Mouse (Mus musculus) spleen, embryonic (tissue): Measurements from ENCODE around the gene Osbpl10.
"Not testable (repeated sequence)": the region's sequence is repeated elsewhere in the genome, so short reads cannot be mapped to it uniquely, and the experiment has no call there.

Experiments
- CTCF ChIA-PET: fragments of 350-600 bp; sonication (Branson Sonifier 250); formaldehyde crosslinking; loops from one replicate; lab custom pipeline; 2022; lab: Charles Lee

The Osbpl10 gene

DNA sequence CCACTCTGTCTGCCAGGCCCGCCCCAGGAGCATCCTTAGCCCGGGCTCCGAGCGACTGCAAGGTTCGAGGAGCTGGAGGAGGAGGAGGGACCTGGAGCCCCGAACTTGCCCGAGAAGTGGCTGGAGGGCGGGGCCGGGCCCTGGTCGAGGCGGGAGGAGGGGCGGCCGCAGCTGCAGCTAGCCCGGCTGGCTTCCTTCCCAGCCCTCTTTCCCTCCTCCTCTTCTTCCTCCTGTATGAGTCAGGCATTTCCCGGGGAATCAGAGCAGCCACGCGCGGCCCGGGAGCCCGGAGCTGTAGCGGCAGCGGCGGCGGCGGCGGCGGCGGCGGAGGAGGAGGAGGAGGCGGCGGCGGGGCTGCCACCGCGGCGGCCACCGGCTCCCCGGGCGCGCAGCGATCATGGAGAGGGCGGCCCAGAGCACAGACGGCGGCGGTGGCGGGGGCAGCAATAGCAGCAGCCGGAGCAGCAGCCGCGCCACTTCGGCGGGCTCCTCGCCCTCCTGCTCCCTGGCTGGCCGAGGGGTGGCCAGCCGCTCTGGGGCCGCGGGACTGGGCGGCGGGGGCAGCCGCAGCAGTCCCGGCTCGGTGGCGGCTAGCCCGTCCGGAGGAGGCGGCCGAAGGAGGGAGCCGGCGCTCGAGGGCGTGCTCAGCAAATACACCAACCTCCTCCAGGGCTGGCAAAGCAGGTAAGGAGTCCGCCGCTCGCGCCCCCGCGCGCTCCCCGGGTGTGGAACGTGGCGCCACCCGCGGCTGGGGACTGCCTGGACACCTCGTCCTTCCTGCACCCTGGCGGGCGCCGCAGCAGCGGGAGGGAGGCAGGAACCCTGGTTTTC lies at the start of gene Osbpl10:
TSS of gene Osbpl10 (plus strand) at position 289 of the 831 bp plus-strand sequence.
- CTCF ChIA-PET: no interaction called here

DNA sequence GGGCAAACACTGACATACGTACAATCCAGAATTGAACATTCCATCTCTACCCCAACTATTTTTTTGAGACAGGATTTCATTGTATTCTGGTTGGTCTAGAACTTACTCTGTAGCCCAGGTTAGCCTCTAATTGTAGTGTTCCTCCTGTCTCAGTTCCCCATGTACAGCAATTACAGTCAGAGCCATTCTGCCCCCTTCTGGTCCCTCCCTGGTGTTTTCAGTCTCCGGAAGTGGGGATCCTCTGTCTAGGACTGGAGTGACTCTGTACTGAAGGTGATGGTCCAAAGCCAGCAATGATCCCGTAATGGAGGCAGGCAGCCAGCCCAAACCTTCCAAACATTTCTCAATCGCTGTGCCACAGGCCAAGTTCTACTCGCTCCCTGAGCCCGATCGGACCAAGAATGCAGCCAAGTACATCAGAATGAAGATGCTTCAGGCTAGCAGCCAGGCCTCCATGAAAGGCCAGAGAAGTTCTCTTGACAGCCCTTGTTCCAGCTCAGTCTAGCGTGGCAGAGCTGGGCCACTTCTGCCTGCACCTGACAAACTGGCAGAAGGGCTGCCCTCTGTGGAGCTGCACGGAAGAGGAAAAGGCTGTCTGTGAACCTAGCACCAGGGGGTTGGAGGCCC lies 47.8 kb upstream of the Osbpl10 start:
- CTCF ChIA-PET: interaction anchor here (0.7 kb wide), 1 partner anchor 169 kb away, joined by 7 read pairs; no protein-coding TSS in a partner anchor

DNA sequence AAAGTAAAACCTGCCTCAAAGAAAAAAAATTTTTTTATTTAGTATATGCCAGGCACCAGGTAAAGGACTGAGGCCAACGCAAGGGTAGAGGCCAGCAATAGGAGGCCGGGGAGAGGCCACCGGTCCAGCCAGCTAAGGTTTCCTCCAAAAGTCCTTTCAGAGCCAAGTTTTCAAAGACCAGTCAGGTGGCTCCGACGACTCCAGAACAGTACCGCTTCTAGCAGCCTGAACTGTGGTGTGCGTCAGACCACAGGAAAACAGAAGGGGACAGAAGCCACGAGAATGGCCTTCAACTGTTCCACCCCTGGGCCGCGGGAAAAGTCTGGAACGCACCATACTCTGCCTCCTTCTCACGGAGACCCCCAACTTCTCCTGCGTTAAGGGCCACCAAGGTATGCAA lies 45.8 kb upstream of the Osbpl10 start:
- CTCF ChIA-PET: no interaction called here

DNA sequence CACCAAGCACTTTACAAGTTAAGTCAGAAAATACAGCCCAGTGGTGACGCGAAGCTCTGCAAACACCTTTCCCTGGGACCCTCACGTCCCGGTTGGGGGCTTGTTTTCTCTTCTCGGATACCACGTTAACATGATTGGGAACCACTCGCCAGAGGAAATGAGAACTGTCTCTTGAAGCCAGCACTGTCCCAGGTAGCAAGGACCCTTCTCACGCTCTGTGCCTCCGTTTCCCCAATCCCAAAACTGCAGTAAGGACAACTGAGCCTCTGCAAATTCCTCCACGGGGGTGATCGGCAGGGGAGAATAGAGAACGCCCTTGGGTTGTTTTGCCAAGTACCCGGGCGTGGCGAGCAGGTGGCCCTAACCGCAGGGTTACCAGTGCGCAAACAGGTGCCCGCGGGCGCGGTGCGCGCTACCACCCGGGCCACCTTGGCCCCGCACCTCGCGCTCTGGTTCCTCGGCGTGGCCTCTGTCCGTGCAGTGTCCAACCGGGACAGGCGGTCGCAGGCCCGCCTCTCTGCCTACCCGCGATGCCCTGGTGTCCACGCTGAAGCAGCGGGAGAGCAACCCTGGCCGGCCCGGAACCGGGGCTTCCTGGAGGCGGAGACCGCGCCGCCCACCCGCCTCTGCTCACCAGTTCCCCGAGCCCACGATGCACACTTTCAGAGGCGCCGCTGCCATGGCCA lies 45.2 kb upstream of the Osbpl10 start:
- CTCF ChIA-PET: no interaction called here

DNA sequence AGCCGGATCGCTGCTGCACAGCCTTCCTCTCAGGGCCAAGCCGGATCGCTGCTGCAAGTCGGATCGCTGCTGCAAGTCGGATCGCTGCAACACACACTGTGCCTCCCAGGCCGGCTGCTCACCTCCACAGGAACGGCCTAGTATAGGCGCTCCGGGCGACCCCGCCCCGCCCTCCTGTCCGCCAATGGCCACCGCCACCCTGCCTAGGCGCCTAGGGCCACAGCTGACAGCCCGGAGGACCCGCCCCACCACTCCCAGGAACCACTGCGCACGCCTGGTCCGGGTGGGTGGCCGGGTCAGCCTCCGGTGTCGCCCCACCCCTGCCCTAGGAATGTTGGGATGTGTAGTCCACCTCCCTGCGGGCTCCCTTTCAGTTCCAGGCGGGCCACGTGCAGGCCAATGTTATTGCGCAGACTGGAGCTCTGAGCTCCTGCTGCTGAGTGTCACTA lies 44.6 kb upstream of the Osbpl10 start, which contains the start of gene Gpd1l:
TSS of gene Gpd1l (minus strand) at position 265 of the 449 bp plus-strand sequence.
- CTCF ChIA-PET: interaction anchor here (0.8 kb wide), 1 partner anchor 189 kb away, joined by 3 read pairs; no protein-coding TSS in a partner anchor

DNA sequence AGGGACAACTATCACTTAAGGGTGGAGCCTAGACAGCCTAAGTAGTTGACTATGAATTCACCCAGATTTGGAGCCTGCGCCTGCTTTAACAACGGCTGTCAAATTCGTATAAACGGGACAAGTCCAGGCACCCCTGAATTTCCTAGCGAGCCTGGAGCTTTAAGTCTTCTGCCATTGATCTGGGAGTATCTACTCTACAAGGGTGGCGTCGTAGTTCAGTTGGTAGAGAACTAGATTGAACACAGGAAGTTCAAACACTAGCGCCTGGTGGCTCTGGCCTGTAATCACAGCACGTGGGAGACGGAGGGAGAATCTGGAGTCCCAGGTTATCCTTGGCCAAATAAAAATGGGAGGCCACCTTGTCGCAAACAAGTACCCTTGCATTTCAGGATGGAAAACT lies 44.1 kb upstream of the Osbpl10 start:
- CTCF ChIA-PET: interaction anchor here (0.8 kb wide), 1 partner anchor 189 kb away, joined by 3 read pairs; no protein-coding TSS in a partner anchor

DNA sequence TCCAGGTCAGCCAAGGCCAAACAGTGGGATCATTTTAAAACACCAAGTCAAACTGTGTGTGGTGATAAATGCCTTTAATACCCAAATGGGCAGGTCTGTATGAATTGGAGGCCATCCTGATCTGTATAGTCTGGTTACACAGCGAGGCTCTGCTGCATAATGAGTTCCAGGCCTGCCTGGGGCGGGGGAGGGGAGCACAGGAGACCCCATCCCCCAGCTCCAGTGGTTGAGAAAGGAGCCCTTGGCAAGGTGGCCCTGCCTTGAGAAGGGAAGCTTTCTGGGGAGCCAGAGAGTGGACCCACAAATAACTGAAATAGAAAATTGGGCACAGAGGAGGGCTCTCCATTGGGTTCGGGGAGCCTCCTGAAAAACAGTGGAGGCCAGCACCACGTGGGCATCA lies 43.0 kb upstream of the Osbpl10 start:
- CTCF ChIA-PET: interaction anchor here (1.0 kb wide), 1 partner anchor 28 kb away, joined by 5 read pairs; no protein-coding TSS in a partner anchor

DNA sequence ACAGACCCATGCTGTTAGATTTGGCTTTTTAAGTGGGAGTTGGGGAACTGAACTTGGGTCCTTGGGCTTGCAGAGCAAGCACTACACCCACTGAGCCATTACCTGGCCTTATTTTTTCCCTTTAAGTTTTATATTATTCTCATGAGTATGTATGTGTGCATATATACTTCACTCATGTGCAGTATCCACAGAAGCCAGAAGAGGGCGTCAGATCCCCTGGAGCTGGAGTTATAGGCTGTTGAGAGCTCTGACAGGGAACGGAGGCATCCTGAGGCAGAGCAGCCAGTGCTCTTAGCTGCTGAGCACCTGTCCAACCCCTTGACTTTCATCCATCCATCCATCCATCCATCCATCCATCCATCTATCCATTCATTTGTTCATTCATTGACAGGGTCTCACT lies 41.7 kb upstream of the Osbpl10 start:
- CTCF ChIA-PET: interaction anchor here (0.5 kb wide), 1 partner anchor 12 kb away, joined by 7 read pairs; no protein-coding TSS in a partner anchor

DNA sequence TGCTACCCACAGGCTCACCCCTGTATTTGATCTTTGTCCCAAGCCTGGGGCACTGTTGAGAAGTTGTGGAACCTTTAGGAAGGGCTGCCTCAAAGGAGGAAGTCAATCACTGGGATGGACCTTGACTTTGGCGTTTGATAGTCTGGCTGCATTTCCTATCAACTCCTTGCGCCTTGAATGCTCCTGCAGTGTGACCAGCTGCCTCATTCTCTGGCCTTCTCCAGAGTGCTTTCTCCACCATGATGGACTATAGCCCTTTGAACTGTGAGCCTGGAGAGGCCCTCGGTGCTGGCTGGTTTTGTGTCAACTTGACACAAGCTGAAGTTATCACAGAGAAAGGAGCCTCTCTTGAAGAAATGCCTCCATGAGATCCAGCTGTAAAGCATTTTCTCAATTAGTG lies 33.7 kb upstream of the Osbpl10 start:
- CTCF ChIA-PET: no interaction called here

DNA sequence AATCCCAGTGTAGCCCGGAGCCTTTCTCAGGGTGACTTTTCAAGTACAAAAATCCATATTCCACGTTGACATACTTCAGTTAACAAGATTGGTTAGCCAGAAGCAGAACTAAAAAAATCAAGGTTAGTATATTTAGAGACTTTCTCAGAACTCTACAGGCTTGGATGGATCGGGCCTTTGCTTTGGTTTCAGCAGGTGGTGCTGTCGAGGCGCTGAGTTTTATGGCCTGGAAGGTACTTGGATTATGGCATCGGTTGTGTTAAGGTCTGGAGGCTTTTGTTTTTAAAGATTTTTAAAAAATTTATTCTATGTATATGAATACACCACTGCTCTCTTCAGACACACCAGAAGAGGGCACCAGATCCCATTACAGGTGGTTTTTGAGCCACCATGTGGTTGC lies 32.8 kb upstream of the Osbpl10 start:
- CTCF ChIA-PET: no interaction called here

DNA sequence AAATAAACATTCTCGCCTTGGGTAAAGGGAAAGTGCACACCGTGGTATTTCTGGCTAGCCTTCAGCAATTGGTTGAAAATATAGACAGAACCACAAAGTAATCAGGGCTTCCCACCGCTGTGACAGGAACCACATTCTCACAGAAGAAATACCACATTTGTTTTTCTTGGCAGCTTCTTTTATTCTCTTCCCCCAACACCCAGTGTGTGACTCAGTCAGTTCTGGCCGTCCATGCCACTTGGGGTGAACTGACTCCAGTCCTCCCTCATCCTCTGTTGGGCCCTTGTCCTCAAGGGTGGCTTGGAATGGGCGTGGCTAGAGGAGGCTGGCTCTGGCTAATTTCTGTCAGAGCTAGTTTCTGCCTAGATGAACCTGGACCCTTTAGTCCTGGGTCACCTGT lies 30.0 kb upstream of the Osbpl10 start:
- CTCF ChIA-PET: interaction anchor here (0.5 kb wide), 2 partner anchors 9 to 60 kb away, joined by 3 to 4 read pairs; no protein-coding TSS in a partner anchor

DNA sequence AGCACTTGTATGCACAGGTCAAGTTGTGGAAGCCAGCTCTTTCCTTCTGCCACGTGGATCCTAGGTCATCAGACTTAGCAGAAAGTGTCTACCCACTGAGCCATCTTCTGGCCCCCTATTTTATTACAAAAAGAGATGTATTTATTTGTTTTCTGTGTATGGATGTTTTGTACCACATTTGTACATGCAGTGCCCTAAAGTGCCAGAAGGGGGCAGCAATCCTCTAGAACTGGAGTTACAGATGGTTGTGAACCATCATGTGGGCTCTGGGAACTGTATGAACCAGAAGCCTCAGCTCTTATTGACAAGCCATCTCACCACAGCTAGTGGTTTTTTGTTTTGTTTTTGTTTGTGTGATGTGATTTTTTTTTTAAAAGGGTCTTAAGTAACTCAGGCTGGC lies 25.5 kb upstream of the Osbpl10 start:
- CTCF ChIA-PET: no interaction called here

DNA sequence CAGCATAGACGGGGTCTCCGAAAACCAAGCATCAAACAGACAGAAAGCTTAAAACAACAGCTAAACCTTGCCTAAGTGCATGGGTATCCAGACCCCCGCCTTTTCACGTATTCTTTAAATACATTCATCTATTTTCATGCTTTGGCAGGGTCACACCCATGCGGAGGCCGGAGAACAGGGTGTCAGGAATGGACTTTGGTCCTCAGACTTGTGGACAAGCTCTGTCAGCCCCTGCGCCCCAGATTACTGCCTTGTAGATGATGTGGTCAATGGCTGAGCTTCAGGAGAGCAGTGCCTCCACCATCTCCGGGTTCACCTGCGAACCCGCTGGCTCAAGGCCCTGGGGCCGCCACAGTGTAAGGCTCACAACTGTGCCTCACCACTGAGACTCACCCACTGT lies 23.0 kb upstream of the Osbpl10 start:
- CTCF ChIA-PET: no interaction called here

DNA sequence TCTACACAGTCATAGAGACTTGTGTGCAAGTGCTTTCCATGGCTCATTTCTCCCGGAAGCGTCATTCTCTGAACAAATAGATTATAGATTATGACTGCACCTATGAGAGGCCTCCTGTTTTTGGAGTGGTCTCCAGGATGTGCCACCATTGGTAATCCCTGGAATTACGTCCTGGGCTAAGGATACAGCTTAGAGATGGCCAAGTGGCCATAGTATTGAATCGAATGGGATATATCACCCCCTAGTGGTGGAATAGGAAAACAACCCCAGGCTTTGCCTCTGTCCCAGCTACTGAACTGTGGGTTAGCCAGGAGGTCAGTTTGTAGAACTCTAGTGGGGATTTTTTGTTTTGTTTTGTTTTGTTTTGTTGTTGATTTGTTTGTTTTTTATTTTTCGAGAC lies 21.4 kb upstream of the Osbpl10 start:
- CTCF ChIA-PET: interaction anchor here (1.1 kb wide), 1 partner anchor 162 kb away, joined by 3 read pairs; no protein-coding TSS in a partner anchor

DNA sequence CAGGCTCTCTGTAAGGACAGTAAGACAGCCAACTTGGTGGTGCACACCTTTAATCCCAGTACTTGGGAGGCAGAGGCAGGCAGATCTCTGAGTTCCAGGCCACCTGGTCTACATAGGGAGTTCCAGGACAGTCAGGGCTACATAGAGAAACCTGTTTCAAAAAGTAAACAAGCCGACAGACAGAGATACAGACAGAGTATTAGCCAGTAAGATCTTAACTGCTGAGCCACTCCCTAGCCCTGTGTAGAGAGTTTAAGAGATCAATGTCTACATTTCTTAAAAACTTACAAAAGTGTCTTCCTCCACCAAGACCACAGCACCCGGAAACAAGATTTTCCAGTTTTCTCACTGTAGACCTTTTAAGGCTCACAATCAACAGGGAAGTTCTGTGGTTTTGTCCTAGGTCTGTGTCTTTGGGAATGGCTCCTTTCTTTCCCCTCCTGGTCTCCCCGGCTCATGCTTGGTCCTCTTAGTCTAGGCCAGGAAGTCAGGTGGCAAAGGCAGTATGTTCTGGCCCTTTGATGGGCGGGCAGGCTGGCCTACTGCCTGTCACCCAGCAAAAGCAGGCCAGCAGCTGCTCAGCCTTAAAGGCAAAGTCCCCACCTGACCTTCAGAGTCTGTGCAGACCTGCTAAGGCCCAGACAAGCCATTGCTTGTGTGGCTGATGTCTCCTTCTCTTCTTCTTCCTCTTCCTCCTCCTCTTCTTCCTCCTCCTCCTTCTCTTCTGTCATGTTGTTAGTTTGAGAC lies 18.2 kb upstream of the Osbpl10 start:
- CTCF ChIA-PET: no interaction called here

DNA sequence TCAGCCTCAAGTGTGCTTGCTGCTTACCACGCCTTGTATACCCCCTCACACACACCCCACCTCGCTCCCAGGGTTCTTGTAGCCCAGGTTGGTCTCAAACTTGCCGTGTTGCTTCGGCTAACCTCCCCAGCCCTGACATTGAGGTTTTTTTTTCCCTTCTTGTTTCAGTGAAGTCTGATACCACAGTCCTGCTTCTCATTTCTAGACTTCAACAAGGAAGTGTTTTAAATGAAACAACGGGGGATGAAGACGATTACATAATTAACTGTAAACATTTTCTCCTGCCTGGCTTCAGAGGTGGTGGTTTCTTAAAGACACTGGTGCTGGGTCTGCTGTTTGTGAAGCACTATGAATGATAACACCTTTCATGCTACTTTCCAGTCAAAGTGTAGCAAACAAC lies 17.5 kb upstream of the Osbpl10 start:
- CTCF ChIA-PET: no interaction called here

DNA sequence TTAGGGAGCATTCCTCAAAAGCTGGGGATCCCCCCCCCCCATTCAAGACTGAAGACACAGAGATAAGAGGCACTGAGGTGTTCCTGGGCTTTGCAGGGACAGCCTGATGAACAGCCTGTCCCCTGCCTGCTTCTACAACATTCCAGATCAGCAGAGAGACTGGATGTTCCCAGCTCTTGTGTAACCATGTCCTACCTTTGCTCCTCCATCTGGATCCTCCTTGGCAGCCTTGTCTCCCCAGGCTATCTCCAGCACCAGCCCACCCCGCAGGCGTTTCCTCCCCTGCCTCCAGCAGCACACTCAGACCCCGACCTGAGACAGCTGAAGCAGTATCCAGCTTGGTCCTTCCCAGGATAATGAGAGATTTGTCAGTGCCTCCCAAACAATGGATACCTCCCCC lies 14.3 kb upstream of the Osbpl10 start:
- CTCF ChIA-PET: no interaction called here

DNA sequence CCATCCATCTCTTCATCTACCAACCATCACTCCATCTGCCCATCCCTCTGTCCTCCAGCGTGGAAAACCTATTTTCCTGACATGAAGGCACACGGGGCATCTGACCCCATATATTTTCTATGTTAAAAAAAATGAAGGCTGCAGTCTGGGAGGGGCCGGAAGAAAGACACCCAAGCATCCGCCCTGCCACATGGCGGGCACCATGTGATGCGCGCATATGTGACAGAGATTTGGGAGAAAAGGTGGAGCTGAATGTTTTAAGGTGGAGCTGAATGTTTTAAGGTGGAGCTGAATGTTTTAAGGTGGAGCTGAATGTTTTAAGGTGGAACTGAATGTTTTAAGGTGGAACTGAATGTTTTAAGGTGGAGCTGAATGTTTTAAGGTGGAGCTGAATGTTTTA lies 12.1 kb upstream of the Osbpl10 start:
- CTCF ChIA-PET: not testable (repeated sequence)

DNA sequence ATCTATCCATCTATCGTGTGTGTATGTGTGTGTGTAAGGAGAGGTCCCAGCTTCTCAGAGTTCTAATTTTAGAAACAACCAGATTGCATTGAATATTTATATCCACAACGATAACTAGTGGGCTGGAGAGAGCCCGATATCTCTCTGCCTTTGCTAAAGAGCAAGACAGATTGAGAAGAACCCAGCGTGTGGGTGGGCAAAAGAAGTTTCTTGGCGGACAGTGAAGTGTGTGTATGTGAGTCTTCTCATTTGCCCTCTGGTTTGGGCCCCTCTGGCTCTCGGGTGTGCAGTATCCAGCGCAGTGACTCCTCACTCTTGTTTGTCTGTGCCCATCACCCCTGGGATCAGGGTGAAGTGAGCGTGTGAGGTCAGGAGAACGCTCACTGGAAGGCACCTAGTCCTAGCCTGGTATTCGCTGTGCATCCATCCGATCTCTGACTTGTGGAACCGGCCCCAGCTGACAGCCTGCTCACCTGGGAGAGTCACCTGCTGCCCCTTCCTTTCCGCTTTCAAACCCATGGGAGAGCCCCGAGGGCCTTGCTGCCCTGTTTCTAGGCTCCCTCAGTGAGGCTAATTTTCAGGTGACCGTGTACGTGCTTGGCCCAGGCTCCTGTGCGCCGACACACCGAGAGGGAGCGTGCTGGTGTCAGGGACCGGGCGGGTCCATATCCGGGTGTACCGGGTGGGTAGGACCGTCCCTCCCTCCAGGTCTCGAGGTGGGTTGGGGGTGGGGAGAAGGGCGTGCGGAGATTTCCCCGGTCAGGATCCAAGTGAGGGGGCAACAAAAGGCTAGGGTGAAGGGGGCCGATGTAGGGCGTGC lies 698 bp upstream of the Osbpl10 start:
- CTCF ChIA-PET: no interaction called here

DNA sequence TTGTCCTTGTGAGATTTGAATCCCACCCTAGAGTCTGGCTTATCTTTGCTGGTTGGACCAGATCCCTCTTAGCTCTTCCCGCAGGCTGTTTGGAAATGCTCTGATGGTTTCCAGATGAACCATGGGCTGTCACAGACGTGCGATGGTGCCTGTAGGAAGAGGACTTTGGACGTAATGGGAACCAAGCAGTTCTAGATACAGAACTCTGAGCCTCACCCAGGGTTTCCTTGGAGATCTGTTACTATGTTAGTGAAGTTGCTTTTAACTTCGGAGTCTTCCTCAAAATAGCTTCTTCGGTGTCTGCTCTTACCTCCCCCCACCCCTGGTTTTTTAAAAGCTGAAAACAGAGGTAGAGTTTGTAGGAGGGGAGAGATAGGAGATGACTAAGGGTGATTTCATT lies 1.6 kb downstream of the Osbpl10 start:
- CTCF ChIA-PET: no interaction called here
